Mouse (Mus musculus): Measurements from ENCODE around the gene Pkm.

DNA sequence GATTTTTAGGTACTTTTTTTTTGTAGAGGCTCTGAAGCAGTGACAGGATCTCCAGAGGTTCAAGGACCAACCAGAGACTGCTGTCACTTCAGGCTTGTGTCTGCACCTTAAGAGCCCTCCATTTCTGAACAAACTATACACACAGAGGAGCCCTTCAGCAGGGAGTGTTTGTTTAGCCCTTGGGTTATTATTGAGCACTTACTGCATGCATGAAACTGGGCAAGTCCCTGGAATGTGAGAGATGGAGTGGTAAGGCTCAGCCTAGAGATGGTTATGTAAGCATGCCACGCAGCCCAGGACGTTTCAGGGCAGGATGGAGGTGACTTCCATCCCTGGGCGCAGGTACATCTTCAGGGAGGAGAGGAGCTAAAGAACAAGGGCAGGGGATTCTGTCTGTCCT lies 40.2 kb downstream of the Pkm start:
- TF ChIP-seq CTCF (conservative IDR thresholded peaks at IDR 0.05; ENCODE audit: insufficient read depth, insufficient read length, low read depth, low read length) (no peak), POLR2A (IDR thresholded peaks at IDR 0.05; ENCODE audit: low read depth, low read length) (no peak)
